Mouse (Mus musculus) WW6 (cell line): ENCODE measurements around the gene Nell1.
"Not testable (repeated sequence)": the region's sequence is repeated elsewhere in the genome, so short reads cannot be mapped to it uniquely, and the experiment has no call there.

Source experiments
- DNase-seq: peaks from one replicate; pipeline ENCODE4 v3.0.0-alpha.2; 2013; ENCODE audit warnings: low read depth, low spot score

The Nell1 gene

DNA sequence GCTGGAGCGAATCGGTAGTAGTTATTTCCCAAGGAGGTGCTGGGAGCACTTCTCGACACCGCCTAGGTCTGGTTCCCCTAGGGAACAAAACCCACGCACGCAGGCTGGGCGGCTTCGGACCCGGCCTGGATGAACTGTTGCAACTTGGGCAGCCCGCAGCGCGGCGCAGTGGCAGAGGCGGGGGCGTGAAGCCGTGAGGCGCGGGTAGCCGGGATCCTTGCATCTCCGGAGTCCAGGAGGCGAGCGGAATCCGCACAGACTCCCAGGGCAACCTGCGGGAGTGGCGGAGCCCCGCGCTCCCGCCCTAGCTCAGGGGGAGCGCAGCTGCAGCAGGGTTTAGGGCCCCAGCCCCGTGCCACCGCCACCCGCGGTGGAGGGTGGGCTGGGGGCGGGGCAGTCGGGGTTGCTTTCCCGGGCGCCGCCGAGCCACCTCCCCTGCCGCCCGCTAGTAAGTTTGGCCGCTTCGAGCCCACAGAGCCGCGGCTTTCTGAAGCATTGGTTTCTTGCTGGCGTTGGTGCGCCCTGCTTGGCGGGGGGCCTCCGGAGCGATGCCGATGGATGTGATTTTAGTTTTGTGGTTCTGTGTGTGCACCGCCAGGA, at the start of gene Nell1:
Gene Nell1 (plus strand): TSS at position 24 of the 600 bp plus-strand sequence.
- DNase-seq: peak; percentile 40

- no peak for DNase-seq
Observed at GRCm38 (mm10) chr7:49928571-49928970, 46.1 kb upstream of the Nell1 start.

GRCm38 (mm10) chr7:49929999-49930398, 44.7 kb upstream of the Nell1 start:
- DNase-seq: no peak

GRCm38 (mm10) chr7:49933386-49934115, 41.1 kb upstream of the Nell1 start:
- DNase-seq: not testable (repeated sequence)

GRCm38 (mm10) chr7:49936821-49937220, 37.8 kb upstream of the Nell1 start:
- DNase-seq: no peak

- DNase-seq: no peak
Observed at GRCm38 (mm10) chr7:49942023-49942422, 32.6 kb upstream of the Nell1 start.

DNA sequence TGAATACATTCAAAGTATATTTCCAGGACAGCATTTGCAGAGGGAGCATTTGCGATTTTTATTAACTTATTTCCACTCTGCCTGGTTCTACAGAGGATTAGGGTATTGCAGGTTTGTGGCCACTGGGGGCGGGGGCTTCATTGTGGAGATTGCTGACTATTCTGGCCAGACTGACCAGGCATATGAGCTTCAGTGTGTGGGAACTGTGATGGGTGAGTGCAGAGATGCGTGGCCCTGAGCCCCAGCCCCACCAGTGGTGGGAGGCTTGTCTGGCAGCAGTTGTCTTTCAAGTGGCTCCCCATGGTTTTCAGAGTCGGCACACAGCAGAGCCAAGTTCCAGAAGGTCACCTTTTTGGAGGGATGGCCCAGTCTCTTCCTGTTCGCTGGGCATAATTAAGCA, 32.2 kb upstream of the Nell1 start:
- no peak for DNase-seq

GRCm38 (mm10) chr7:49946691-49947090, 28.0 kb upstream of the Nell1 start:
- no peak for DNase-seq

GRCm38 (mm10) chr7:49953546-49954181, 21.0 kb upstream of the Nell1 start:
- DNase-seq: no peak

- no peak for DNase-seq
Observed at GRCm38 (mm10) chr7:49954834-49955233, 19.8 kb upstream of the Nell1 start.

- no peak for DNase-seq
Observed at GRCm38 (mm10) chr7:49957142-49957541, 17.5 kb upstream of the Nell1 start.

GRCm38 (mm10) chr7:49963764-49964163, 10.9 kb upstream of the Nell1 start:
- no peak for DNase-seq

DNA sequence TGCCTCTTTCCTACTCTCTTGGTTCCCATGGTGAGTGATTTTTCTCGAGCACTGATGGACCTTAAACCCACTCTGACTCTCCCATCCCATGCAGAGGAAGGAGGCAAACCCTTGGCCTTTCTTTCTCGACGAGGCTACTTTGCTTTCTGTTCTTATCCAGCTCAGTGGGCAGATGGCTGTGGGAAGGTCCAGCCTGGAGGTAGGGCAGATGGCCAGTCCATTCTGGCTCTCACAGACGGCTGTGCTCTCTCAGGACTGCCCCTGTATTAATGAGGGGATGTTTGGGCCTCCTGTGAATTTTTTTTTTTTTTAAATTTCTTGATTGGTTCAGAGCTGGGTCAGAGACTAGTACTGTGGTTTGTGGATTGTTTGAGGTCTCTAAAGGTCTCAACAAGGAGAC, 5.1 kb upstream of the Nell1 start:
- DNase-seq: no peak

- no peak for DNase-seq
Observed at GRCm38 (mm10) chr7:49975441-49976121, 917 bp downstream of the Nell1 start.

DNA sequence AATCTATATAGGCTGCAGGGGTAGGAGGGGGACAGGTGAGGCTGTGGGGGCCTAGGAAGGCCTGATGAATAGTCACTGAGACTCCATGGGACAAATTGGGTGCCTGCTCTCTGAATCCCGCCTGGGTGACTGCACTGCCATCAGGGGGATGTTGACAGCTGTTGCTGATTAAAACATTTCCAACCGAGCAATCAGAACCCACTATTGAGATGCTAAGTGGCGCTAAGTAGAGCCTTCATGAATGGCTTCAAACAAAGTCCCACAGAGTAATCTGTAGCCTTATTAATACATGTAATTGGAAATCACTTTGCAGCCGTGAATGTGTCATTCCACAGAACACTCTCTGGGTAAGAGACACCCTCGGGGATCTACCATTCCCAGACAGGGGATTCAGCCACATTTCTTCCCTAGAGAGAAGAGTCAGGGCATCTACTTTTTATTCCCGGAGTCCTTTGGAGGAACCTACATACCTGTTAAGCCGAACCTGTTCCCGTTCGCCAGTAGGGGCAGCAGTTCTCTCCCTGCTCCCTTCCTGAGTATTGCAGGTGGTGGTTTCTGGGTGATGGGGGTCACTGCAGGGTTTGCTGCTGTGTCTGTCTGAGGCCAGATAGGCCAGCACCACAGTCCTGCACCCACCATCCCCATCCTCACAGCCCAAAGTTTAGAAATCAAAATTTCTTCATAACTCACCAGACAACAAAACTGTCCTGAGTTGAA, 7.0 kb downstream of the Nell1 start:
- DNase-seq: no peak

- no peak for DNase-seq
Observed at GRCm38 (mm10) chr7:49984698-49985097, 10.0 kb downstream of the Nell1 start.

GRCm38 (mm10) chr7:49985947-49986346, 11.3 kb downstream of the Nell1 start:
- DNase-seq: no peak

- DNase-seq: no peak
Observed at GRCm38 (mm10) chr7:49999321-49999720, 24.7 kb downstream of the Nell1 start.

DNA sequence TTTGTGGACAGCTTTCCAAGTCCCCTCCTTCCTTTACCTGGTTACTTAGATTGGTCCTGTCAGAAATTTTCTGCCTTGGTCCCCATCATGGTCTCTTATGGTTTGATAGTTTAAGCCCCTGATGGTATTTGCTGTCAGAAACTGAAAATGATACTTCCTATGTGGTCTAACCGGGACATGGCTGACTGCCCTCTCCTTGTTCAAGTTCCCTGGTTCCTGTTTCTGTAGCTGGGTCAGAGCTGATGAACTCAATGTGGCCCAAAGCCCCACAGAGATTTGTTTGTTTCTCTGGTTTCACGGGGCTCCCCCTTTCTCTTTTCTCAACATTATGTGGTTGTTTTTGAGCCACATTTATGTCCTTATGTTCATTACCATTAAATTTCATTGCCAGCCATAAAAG, 30.6 kb downstream of the Nell1 start:
- no peak for DNase-seq

GRCm38 (mm10) chr7:50035187-50036153, 60.8 kb downstream of the Nell1 start:
- DNase-seq: no peak
